Mouse (Mus musculus) MN1 (cell line): ENCODE measurements around the gene Serpinh1.

Source experiments
- DNase-seq: peaks from one replicate; pipeline ENCODE4 v3.0.0-alpha.2; 2016; ENCODE audit warnings: low spot score

Gene Serpinh1

GRCm38 (mm10) chr7:99352526-99353400, at the start of gene Serpinh1:
TSS of gene Serpinh1 (minus strand) at chr7:99353239.
- DNase-seq = peak; percentile 21

- DNase-seq = no peak
Measured at GRCm38 (mm10) chr7:99402477-99402876, 49.4 kb upstream of the Serpinh1 start.

GRCm38 (mm10) chr7:99401373-99401772, 48.3 kb upstream of the Serpinh1 start:
- no peak for DNase-seq

- DNase-seq = no peak
Measured at GRCm38 (mm10) chr7:99396994-99397659, 44.1 kb upstream of the Serpinh1 start.

- DNase-seq = no peak
Measured at GRCm38 (mm10) chr7:99395908-99396616, 43.0 kb upstream of the Serpinh1 start.

- DNase-seq = no peak
Measured at GRCm38 (mm10) chr7:99395385-99395784, 42.3 kb upstream of the Serpinh1 start.

GRCm38 (mm10) chr7:99393711-99394325, 40.8 kb upstream of the Serpinh1 start:
- DNase-seq = no peak

GRCm38 (mm10) chr7:99392696-99393095, 39.7 kb upstream of the Serpinh1 start:
- no peak for DNase-seq

- DNase-seq = no peak
Measured at GRCm38 (mm10) chr7:99390559-99390958, 37.5 kb upstream of the Serpinh1 start.

- no peak for DNase-seq
Measured at GRCm38 (mm10) chr7:99387356-99387755, 34.3 kb upstream of the Serpinh1 start.

- no peak for DNase-seq
Measured at GRCm38 (mm10) chr7:99386811-99387210, 33.8 kb upstream of the Serpinh1 start.

GRCm38 (mm10) chr7:99386030-99386429, 33.0 kb upstream of the Serpinh1 start:
- DNase-seq = peak; percentile 65

GRCm38 (mm10) chr7:99384101-99384611, 31.1 kb upstream of the Serpinh1 start:
- no peak for DNase-seq

- DNase-seq = no peak
Measured at GRCm38 (mm10) chr7:99383246-99383645, 30.2 kb upstream of the Serpinh1 start.

- no peak for DNase-seq
Measured at GRCm38 (mm10) chr7:99382088-99383000, 29.3 kb upstream of the Serpinh1 start.

GRCm38 (mm10) chr7:99381214-99382087, 28.4 kb upstream of the Serpinh1 start, which contains the start of gene Gdpd5:
TSS of gene Gdpd5 (plus strand) at chr7:99381414.
- DNase-seq = peak; percentile 98

- peak; percentile 72 for DNase-seq
Measured at GRCm38 (mm10) chr7:99380491-99381213, 27.6 kb upstream of the Serpinh1 start.

GRCm38 (mm10) chr7:99378870-99379269, 25.8 kb upstream of the Serpinh1 start:
- DNase-seq = no peak

GRCm38 (mm10) chr7:99375455-99375854, 22.4 kb upstream of the Serpinh1 start:
- DNase-seq = peak; percentile 65
